Mouse (Mus musculus): Measurements from ENCODE around the gene 4833439L19Rik. TPM values are rescaled to one million over a fixed set of nuclear protein-coding genes. Genes with fewer than 3 reads are reported as not detected.

4833439L19Rik gene
- 62.8 TPM for polyA plus RNA-seq (2017; shearing (Covaris generic))

GRCm38 (mm10) chr13:54565201-54565581 lies at the start of gene 4833439L19Rik:
TSS of gene 4833439L19Rik (minus strand) at chr13:54565435.

GRCm38 (mm10) chr13:54610972-54611754 lies 45.9 kb upstream of the 4833439L19Rik start, which contains the start of gene Cltb:
TSS of gene Cltb (minus strand) at chr13:54611344.

GRCm38 (mm10) chr13:54589996-54590951 lies 25.0 kb upstream of the 4833439L19Rik start, which contains the start of the genes Nop16 and Higd2a:
TSS of gene Nop16 (minus strand) at chr13:54590090.
TSS of gene Higd2a (plus strand) at chr13:54590207.

GRCm38 (mm10) chr13:54574854-54575481 lies 9.7 kb upstream of the 4833439L19Rik start, which contains the start of gene Arl10:
TSS of gene Arl10 (plus strand) at chr13:54575015.

GRCm38 (mm10) chr13:54503604-54504521 lies 61.4 kb downstream of the 4833439L19Rik start, which contains the start of gene Simc1:
TSS of gene Simc1 (plus strand) at chr13:54503779.

Other genes with a start within 250 kb of the 4833439L19Rik start
- gene Cplx2, start 194.1 kb downstream of the 4833439L19Rik start, polyA plus RNA-seq (2017; shearing (Covaris generic)), result not detected
- 22.3 TPM for gene Thoc3, start 96.6 kb downstream of the 4833439L19Rik start, polyA plus RNA-seq (2017; shearing (Covaris generic))
- 40.9 TPM for gene Simc1, start 61.7 kb downstream of the 4833439L19Rik start, polyA plus RNA-seq (2017; shearing (Covaris generic))
- 3.0 TPM for gene Arl10, start 9.6 kb upstream of the 4833439L19Rik start, polyA plus RNA-seq (2017; shearing (Covaris generic))
- gene Nop16, start 24.7 kb upstream of the 4833439L19Rik start, polyA plus RNA-seq (2017; shearing (Covaris generic)), result 18.4 TPM
- gene Higd2a, start 24.8 kb upstream of the 4833439L19Rik start, polyA plus RNA-seq (2017; shearing (Covaris generic)), result 145 TPM
- gene Cltb, start 45.9 kb upstream of the 4833439L19Rik start, polyA plus RNA-seq (2017; shearing (Covaris generic)), result 69.1 TPM
- gene Faf2, start 56.3 kb upstream of the 4833439L19Rik start, polyA plus RNA-seq (2017; shearing (Covaris generic)), result 55.4 TPM
- 101 TPM for gene Rnf44, start 128.5 kb upstream of the 4833439L19Rik start, polyA plus RNA-seq (2017; shearing (Covaris generic))
- gene Cdhr2, start 136.0 kb upstream of the 4833439L19Rik start, polyA plus RNA-seq (2017; shearing (Covaris generic)), result not detected
- gene Gprin1, start 184.4 kb upstream of the 4833439L19Rik start, polyA plus RNA-seq (2017; shearing (Covaris generic)), result not detected
- gene Sncb, start 201.2 kb upstream of the 4833439L19Rik start, polyA plus RNA-seq (2017; shearing (Covaris generic)), result not detected
- gene Eif4e1b, start 218.6 kb upstream of the 4833439L19Rik start, polyA plus RNA-seq (2017; shearing (Covaris generic)), result not detected
- 3.9 TPM for gene Tspan17, start 223.9 kb upstream of the 4833439L19Rik start, polyA plus RNA-seq (2017; shearing (Covaris generic))

Data from effector memory CD4-positive, alpha-beta T cell, adult 5 months (primary cell).